Mouse (Mus musculus): ENCODE measurements at regions not wholly inside any gene's neighbourhood (a gene's known extent, or its start where the extent isn't known, plus 50 kb on each side); places are given as distances from the start of the nearest gene placed in this dataset.
A peak's percentile ranks its signal among the peaks of the same experiment; 100 is the strongest.

- H3K9me3 ChIP-seq (replicated peaks), result no peaks in the 10 kb centered on the region
- WGBS, result 64% methylated on average over 5 of the region's 5 CpGs
Observed at GRCm38 (mm10) chr2:148107607-148108115, 60.9 kb upstream of the Foxa2 start.

GRCm38 (mm10) chr2:148110149-148110548, 63.4 kb upstream of the Foxa2 start:
- no peaks in the 10 kb centered on the region for H3K9me3 ChIP-seq (replicated peaks)
- H3K4me3 ChIP-seq, result no peak overlapping the region
- WGBS, result 40% methylated on average over 2 of the region's 2 CpGs
- H3K4me2 ChIP-seq, result no peak overlapping the region
- no peak for ATAC-seq
- no peaks in the 10 kb centered on the region for H3K36me3 ChIP-seq (ENCODE audit: poor library complexity, severe bottlenecking)
- H3K27ac ChIP-seq, result no peak overlapping the region
- H3K4me1 ChIP-seq, result no peaks in the 10 kb centered on the region
- H3K27me3 ChIP-seq, result no peaks in the 10 kb centered on the region
- H3K9ac ChIP-seq, result no peak overlapping the region

More at GRCm38 (mm10) chr2:148107607-148108115, 60.9 kb upstream of the Foxa2 start:
- H3K36me3 ChIP-seq (ENCODE audit: poor library complexity, severe bottlenecking), result no peaks in the 10 kb centered on the region
- H3K27ac ChIP-seq, result no peak overlapping the region
- H3K9ac ChIP-seq, result no peak overlapping the region
- ATAC-seq, result no peak
- no peak overlapping the region for H3K4me3 ChIP-seq
- H3K27me3 ChIP-seq, result no peaks in the 10 kb centered on the region
- H3K4me1 ChIP-seq, result no peaks in the 10 kb centered on the region
- H3K4me2 ChIP-seq, result no peak overlapping the region

DNA sequence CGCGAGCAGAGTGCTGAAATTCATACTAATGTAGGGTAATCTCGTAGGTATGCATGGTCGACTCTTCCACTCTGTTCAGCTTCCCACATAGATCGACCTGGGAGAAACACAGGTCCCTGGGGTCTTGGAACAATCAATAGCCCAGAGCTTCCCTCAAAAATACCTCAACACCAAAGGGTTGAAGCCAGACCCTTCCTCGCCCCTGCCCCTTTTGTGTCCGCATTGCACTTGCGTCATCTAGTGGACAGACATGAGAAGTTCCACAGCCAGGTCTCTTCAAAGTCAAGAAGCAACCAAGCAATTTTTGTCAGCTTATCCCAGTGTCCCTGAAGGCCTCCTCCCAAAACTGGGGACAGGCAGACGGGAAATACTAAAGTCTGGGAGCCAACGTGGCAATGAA, 65.1 kb upstream of the Foxa2 start:
- ATAC-seq, result no peak
- Histone ChIP-seq H3K4me3 (no peak overlapping the region), H3K9ac (no peak overlapping the region), H3K36me3 (ENCODE audit: poor library complexity, severe bottlenecking) (no peaks in the 10 kb centered on the region), H3K9me3 (replicated peaks) (no peaks in the 10 kb centered on the region), H3K27me3 (no peaks in the 10 kb centered on the region), H3K4me1 (no peaks in the 10 kb centered on the region), H3K27ac (no peak overlapping the region), H3K4me2 (no peak overlapping the region)
- WGBS, result 17% methylated on average over 10 of the region's 10 CpGs

GRCm38 (mm10) chr2:148113184-148113583, 66.4 kb upstream of the Foxa2 start:
- no peak overlapping the region for H3K4me3 ChIP-seq
- no peak overlapping the region for H3K4me2 ChIP-seq
- no peaks in the 10 kb centered on the region for H3K27me3 ChIP-seq
- no peaks in the 10 kb centered on the region for H3K36me3 ChIP-seq (ENCODE audit: poor library complexity, severe bottlenecking)
- no peak overlapping the region for H3K27ac ChIP-seq
- no peaks in the 10 kb centered on the region for H3K4me1 ChIP-seq
- WGBS, result 71% methylated on average over 2 of the region's 2 CpGs
- ATAC-seq, result no peak
- no peak overlapping the region for H3K9ac ChIP-seq
- no peaks in the 10 kb centered on the region for H3K9me3 ChIP-seq (replicated peaks)

DNA sequence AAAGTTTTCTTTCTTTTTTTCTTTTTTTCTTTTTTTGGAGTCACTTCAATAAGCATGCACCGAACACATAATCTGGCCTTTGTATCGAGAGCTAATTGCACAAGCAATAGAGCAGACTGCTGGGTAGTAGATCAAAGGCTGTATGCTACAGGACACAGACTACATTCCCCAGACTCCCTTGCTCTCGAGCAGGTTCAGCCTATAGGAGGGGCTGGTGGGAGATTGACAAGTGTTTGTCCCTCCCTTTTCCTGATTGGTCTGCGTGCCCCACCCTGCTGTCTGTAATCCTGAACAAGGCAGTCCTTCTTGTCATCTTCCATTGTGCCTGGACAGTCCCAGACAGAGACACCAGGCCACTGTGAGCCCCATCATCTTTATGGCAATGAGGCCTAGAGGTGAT, 67.8 kb upstream of the Foxa2 start:
- H3K4me2 ChIP-seq, result no peak overlapping the region
- no peaks in the 10 kb centered on the region for H3K27me3 ChIP-seq
- no peaks in the 10 kb centered on the region for H3K36me3 ChIP-seq (ENCODE audit: poor library complexity, severe bottlenecking)
- peak; percentile 91 for ATAC-seq
- no peak overlapping the region for H3K4me3 ChIP-seq
- WGBS, result 18% methylated on average over 4 of the region's 4 CpGs
- no peaks in the 10 kb centered on the region for H3K4me1 ChIP-seq
- H3K27ac ChIP-seq, result no peak overlapping the region
- H3K9ac ChIP-seq, result no peak overlapping the region
- no peaks in the 10 kb centered on the region for H3K9me3 ChIP-seq (replicated peaks)

- H3K27ac ChIP-seq, result no peak overlapping the region
- whole genome bisulfite sequencing, result 80% methylated on average over 3 of the region's 3 CpGs
- H3K9me3 ChIP-seq (replicated peaks), result no peaks in the 10 kb centered on the region
Observed at GRCm38 (mm10) chr2:148116033-148116790, 69.4 kb upstream of the Foxa2 start.

GRCm38 (mm10) chr2:148117420-148117819, 70.7 kb upstream of the Foxa2 start:
- no peak for ATAC-seq
- no peak overlapping the region for H3K4me2 ChIP-seq
- H3K27me3 ChIP-seq, result no peaks in the 10 kb centered on the region
- H3K4me1 ChIP-seq, result no peaks in the 10 kb centered on the region
- H3K4me3 ChIP-seq, result no peak overlapping the region
- H3K9me3 ChIP-seq (replicated peaks), result no peaks in the 10 kb centered on the region
- 47% methylated on average over 2 of the region's 2 CpGs for WGBS
- no peak overlapping the region for H3K9ac ChIP-seq
- H3K36me3 ChIP-seq (ENCODE audit: poor library complexity, severe bottlenecking), result no peaks in the 10 kb centered on the region
- H3K27ac ChIP-seq, result no peak overlapping the region

More at GRCm38 (mm10) chr2:148116033-148116790, 69.4 kb upstream of the Foxa2 start:
- H3K9ac ChIP-seq, result no peak overlapping the region
- H3K36me3 ChIP-seq (ENCODE audit: poor library complexity, severe bottlenecking), result no peaks in the 10 kb centered on the region
- no peak overlapping the region for H3K4me3 ChIP-seq
- ATAC-seq, result no peak
- H3K27me3 ChIP-seq, result no peaks in the 10 kb centered on the region
- H3K4me2 ChIP-seq, result no peak overlapping the region
- no peaks in the 10 kb centered on the region for H3K4me1 ChIP-seq

DNA sequence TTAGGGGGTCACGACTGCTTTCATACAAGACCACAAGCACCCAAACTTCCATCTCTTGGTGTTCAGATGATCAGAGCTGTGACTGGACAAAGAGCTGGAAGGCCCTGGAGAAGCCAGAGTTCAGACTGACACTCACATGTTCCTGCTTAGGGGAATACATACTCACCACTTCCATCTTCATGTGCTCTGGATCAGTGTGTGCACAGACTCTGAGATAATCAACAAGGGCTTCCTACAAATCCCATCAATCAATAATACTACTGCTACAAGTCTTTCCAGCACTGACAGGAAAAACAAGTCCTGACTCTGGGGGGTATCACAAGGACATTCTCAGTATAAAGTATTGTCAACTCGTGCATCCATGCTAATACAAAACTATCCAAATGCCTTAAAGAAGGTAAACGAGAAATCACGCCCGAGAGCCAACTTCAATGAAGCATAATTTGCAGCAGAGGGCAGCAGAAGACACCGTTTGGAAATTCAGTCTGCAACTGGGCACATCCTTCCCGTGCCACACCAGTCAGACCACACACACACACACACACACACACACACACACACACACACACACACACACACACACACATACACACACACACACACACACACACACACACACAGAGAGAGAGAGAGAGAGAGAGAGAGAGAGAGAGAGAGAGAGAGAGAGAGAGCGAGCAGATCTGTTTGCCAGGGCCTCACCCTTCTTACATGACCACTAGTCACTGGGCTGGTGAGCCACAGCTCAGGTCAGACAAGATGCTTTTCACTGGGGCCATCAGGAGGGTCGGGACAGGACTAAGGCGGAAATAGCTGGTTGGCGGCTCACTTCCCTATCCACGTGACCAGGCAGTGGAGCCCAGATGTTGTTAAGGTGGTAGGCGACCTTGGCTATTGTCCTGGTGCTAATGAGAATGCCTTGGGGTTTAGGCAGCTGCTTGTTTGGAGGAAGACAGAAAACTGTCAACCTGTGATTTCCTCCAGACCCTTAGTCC, 75.4 kb upstream of the Foxa2 start:
- Histone ChIP-seq H3K4me2 (no peak overlapping the region), H3K4me3 (no peak overlapping the region), H3K4me1 (no peaks in the 10 kb centered on the region), H3K27me3 (no peaks in the 10 kb centered on the region), H3K36me3 (ENCODE audit: poor library complexity, severe bottlenecking) (no peaks in the 10 kb centered on the region), H3K9ac (no peak overlapping the region), H3K27ac (no peak overlapping the region), H3K9me3 (replicated peaks) (no peaks in the 10 kb centered on the region)
- ATAC-seq, result peak; percentile 66
- WGBS, result 43% methylated on average over 13 of the region's 13 CpGs

GRCm38 (mm10) chr2:148123780-148124179, 77.0 kb upstream of the Foxa2 start:
- Histone ChIP-seq H3K36me3 (ENCODE audit: poor library complexity, severe bottlenecking) (no peaks in the 10 kb centered on the region), H3K4me1 (no peaks in the 10 kb centered on the region), H3K27ac (no peak overlapping the region), H3K9me3 (replicated peaks) (no peaks in the 10 kb centered on the region), H3K4me2 (no peak overlapping the region), H3K9ac (no peak overlapping the region), H3K27me3 (no peaks in the 10 kb centered on the region), H3K4me3 (no peak overlapping the region)
- no peak for ATAC-seq
- 60% methylated on average over 3 of the region's 3 CpGs for WGBS

- Histone ChIP-seq H3K36me3 (ENCODE audit: poor library complexity, severe bottlenecking) (no peaks in the 10 kb centered on the region), H3K4me2 (no peak overlapping the region), H3K9ac (no peak overlapping the region), H3K27ac (no peak overlapping the region), H3K9me3 (replicated peaks) (no peaks in the 10 kb centered on the region), H3K4me3 (no peak overlapping the region), H3K4me1 (no peaks in the 10 kb centered on the region), H3K27me3 (no peaks in the 10 kb centered on the region)
- 86% methylated on average over 1 of the region's 1 CpGs for WGBS
- no peak for ATAC-seq
Observed at GRCm38 (mm10) chr2:148133811-148134210, 87.0 kb upstream of the Foxa2 start.

- Histone ChIP-seq H3K4me2 (no peak overlapping the region), H3K36me3 (ENCODE audit: poor library complexity, severe bottlenecking) (no peaks in the 10 kb centered on the region), H3K4me3 (no peak overlapping the region), H3K27ac (no peak overlapping the region), H3K27me3 (no peaks in the 10 kb centered on the region), H3K4me1 (no peaks in the 10 kb centered on the region), H3K9ac (no peak overlapping the region), H3K9me3 (replicated peaks) (no peaks in the 10 kb centered on the region)
- ATAC-seq, result no peak
- 86% methylated on average over 4 of the region's 4 CpGs for WGBS
Observed at GRCm38 (mm10) chr2:148141936-148142335, 95.2 kb upstream of the Foxa2 start.

DNA sequence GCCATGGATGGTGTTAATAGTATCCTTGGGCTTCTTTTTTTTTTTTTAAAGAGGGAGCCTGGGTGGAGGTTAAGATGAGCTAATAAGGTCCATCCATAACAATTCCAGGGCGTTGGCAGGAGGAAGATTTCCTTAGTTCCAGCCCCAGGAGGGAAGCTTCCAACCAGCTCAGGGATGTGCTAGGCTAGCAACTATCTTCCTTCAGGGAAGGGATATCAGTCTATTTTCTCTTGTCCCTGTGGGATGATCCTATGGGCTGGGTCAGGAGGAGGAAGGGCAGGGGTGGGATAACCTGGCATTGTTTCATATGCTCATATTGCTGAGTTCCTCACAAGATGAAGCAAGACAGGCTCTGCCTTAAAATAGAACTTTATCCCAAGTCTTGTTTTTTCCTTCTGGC, 98.0 kb upstream of the Foxa2 start:
- Histone ChIP-seq H3K4me2 (no peak overlapping the region), H3K27me3 (no peaks in the 10 kb centered on the region), H3K4me1 (no peaks in the 10 kb centered on the region), H3K9ac (no peak overlapping the region), H3K9me3 (replicated peaks) (no peaks in the 10 kb centered on the region), H3K4me3 (no peak overlapping the region), H3K27ac (no peak overlapping the region), H3K36me3 (ENCODE audit: poor library complexity, severe bottlenecking) (no peaks in the 10 kb centered on the region)
- 40% methylated on average over 1 of the region's 1 CpGs for WGBS
- ATAC-seq, result no peak
